Mouse (Mus musculus) cerebral cortex, adult 2 months (tissue): Measurements from ENCODE around the gene Smg8.

Source experiments
- WGBS: fragments of 180-500 bp; shearing (Covaris S2); methylation state at CpG from one replicate; pipeline ENCODE4 v1.1.7; 2018; 5-methylcytosine and 5-hydroxymethylcytosine counted together

The Smg8 gene

GRCm38 (mm10) chr11:87086290-87086984 lies at the start of gene Smg8:
Gene Smg8, minus strand, starts transcription at chr11:87086774.
- WGBS, result 1% methylated on average over 43 of the region's 43 CpGs

GRCm38 (mm10) chr11:87136233-87136632 lies 49.7 kb upstream of the Smg8 start:
- 73% methylated on average over 4 of the region's 4 CpGs for WGBS

GRCm38 (mm10) chr11:87126824-87127816 lies 40.5 kb upstream of the Smg8 start, which contains the start of gene Trim37:
Gene Trim37, plus strand, starts transcription at chr11:87127077.
- WGBS, result under 1% methylated on average over 99 of the region's 105 CpGs

DNA sequence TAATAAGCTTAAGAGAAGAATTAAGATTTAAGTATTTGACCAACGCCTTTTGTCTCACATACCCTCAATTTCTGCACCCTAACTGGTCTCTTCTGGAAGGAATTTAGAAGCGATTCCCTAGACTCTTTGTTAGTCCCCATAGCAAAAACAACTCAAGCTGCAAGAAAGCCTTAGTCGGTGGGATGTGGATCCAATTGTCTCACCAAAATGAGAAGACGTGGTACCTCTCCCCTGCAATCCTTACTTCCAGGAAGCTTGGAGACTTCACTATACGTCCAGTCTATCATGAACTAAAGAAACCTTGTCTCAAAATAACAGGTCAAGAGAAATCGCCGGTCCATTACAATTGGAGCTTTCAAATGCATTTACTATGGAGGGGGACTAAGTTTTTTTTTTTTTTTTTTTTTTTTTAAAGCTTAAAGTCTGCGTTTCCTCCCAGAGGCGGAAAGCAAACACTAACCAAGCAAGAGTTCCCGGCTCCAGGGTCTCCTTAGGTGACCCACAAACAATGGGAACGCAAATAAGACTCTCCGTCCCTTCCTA lies 39.8 kb upstream of the Smg8 start:
- WGBS, result 1% methylated on average over 12 of the region's 12 CpGs

DNA sequence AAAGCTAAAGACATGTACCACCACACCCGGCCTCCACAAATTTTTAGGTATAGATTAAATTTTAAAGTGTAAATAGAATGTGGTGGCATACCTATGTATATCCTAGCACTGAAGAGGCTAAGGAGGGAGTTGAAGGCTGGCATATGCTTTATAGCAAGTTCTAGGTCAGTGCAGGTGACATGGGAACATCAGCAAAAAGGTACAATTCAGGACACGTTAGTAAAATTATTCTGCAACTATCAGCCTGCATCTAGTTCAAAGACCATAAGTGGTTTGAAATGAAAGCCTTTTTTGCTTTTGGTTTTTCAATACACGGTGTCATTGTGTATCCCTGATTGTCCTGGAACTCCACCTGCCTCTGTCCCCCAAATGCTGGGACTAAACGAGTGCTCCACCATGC lies 39.0 kb upstream of the Smg8 start:
- WGBS, result 56% methylated on average over 4 of the region's 4 CpGs

- WGBS, result 70% methylated on average over 8 of the region's 8 CpGs
Observed at GRCm38 (mm10) chr11:87121864-87122263, 35.3 kb upstream of the Smg8 start.

- 4% methylated on average over 9 of the region's 9 CpGs for WGBS
Observed at GRCm38 (mm10) chr11:87110172-87110909, 23.8 kb upstream of the Smg8 start.

- WGBS, result under 1% methylated on average over 42 of the region's 42 CpGs
Observed at GRCm38 (mm10) chr11:87109519-87110171, 23.1 kb upstream of the Smg8 start.

- under 1% methylated on average over 40 of the region's 40 CpGs for WGBS
Observed at GRCm38 (mm10) chr11:87108755-87109518, 22.4 kb upstream of the Smg8 start, which contains the start of gene Ska2. Gene Ska2, plus strand, starts transcription at chr11:87109234.

DNA sequence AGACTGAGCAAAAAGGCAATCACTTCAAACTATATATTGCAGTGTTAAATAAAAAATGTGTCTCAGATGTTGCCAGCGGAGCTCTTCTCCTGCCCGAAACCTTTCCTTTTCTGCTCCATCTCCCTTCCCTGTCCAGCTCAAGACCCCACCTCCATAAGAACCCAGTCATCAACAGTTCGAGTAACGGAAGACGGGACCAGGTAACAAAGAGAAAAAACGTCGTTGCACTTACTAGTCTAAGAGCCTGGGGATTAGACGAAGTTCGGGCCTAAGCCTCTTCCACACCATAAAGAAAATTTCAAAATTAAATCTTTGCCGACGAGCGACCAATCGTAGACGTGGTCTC lies 21.8 kb upstream of the Smg8 start, which contains the start of gene Prr11:
Gene Prr11, minus strand, starts transcription at position 300 of the 346 bp plus-strand sequence.
- under 1% methylated on average over 14 of the region's 14 CpGs for WGBS

GRCm38 (mm10) chr11:87087142-87087541 lies 568 bp upstream of the Smg8 start:
- 63% methylated on average over 2 of the region's 2 CpGs for WGBS

DNA sequence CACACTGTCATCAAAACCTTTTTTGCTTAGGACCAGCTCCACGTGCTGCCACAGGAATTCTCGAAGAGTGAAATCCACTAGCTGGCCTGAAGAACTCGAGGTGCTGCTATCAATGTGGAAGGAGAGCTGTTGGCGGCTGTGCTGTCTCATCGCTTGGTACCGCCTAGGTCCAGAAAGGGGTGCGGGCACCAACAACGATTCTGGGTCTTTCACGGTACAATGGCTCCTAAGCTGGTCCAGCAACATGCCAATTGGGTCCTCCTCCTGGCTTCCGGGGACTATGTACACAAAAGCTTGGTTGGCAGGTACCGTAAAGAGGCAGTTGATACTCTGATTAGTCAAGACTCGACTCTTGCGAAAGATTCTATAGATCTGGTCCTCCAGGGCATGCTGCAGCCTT lies 1.1 kb downstream of the Smg8 start:
- WGBS, result 90% methylated on average over 13 of the region's 13 CpGs

DNA sequence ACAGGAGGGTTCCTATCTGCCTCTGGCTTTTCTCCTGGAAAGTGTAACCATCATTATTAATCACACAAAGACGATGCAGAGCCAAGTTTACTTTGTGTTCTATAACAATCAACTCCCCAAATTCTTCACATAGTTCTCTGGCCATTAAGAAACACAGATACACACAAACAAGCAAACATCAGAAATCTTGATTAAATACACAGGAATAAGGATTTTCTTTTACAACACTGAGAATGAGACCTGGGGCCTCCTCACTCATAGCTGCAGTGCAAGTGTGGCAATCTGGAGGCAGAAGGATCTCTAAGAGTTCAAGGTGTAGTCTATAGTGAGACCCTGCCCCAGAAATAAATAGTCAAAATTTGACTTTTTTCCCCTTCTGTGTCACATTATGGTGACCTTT lies 2.9 kb downstream of the Smg8 start:
- 72% methylated on average over 1 of the region's 1 CpGs for WGBS

GRCm38 (mm10) chr11:87073866-87074440 lies 12.6 kb downstream of the Smg8 start, which contains the start of gene Gdpd1:
Gene Gdpd1, minus strand, starts transcription at chr11:87074062.
- WGBS, result under 1% methylated on average over 43 of the region's 43 CpGs

GRCm38 (mm10) chr11:87073343-87073865 lies 13.2 kb downstream of the Smg8 start:
- WGBS, result under 1% methylated on average over 24 of the region's 24 CpGs

- WGBS, result 82% methylated on average over 3 of the region's 3 CpGs
Observed at GRCm38 (mm10) chr11:87062087-87062486, 24.5 kb downstream of the Smg8 start.

GRCm38 (mm10) chr11:87060410-87060809 lies 26.2 kb downstream of the Smg8 start:
- whole genome bisulfite sequencing, result 98% methylated on average over 2 of the region's 2 CpGs

DNA sequence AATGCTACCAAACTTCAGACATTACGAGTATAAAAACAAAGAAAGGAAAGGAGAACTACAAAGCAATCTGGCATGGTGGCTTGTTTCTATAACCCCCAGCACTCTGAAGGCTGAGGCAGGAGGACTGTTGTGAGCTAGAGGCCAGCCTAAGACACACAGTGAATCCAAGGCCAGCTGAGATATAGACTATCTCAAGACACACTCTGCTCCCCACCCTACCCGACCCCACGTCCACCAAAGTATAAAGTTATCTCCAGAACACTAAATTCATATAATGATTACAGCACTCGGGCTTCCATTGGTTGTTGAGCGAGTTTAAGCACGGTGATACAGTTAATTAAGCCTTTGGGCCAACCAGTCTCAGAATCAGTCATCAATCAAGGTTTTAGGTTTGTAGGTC lies 30.3 kb downstream of the Smg8 start:
- 95% methylated on average over 6 of the region's 6 CpGs for WGBS

GRCm38 (mm10) chr11:87048900-87049299 lies 37.7 kb downstream of the Smg8 start:
- 95% methylated on average over 7 of the region's 7 CpGs for WGBS

- WGBS, result 92% methylated on average over 5 of the region's 5 CpGs
Observed at GRCm38 (mm10) chr11:87046968-87047367, 39.6 kb downstream of the Smg8 start.
